Mouse (Mus musculus) common myeloid progenitor, adult 5-6 weeks (primary cell): ENCODE results near the gene Svs4. TPM values are rescaled to one million over a fixed set of nuclear protein-coding genes. Genes with fewer than 3 reads are reported as not detected.
"Not testable (repeated sequence)": the region's sequence is repeated elsewhere in the genome, so short reads cannot be mapped to it uniquely, and the experiment has no call there.

ENCODE experiments used
- ATAC-seq: replicated peaks from 2 replicates; pipeline ENCODE4 v1.8.0; 2016; ENCODE audit warnings: low read depth, mild to moderate bottlenecking, moderate TSS enrichment, inconsistent platforms; ENCODE audit not compliant: poor library complexity, severe bottlenecking
- total RNA-seq: library from RNA; stranded (forward); fragments of 200-1000, 187-1606 nt; gene quantifications from 2 replicates; pipeline ENCODE4 v1.2.3, GENCODE M21; 2017

Svs4 gene
- not detected in 2 replicates for total RNA-seq

DNA sequence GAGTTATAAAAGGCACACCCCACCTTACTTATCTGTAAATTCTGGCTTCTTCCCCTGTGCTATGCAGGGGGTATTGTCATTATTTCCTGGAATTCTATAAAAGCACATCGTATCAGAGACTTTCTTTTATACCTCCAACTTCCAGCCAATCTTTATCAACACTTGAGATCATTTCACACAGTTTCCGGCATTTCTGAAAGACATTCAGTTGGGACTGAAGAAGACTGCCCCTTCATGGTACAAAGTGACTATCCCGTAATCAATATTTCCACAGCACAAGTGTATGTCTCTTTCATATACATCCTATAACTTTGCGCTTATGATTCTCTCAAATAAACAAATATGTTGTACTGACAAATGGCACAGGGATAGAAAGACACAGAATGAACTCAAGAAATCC, at the start of gene Svs4:
Gene Svs4, minus strand, starts transcription at position 101 of the 400 bp plus-strand sequence.
- no peak for ATAC-seq

DNA sequence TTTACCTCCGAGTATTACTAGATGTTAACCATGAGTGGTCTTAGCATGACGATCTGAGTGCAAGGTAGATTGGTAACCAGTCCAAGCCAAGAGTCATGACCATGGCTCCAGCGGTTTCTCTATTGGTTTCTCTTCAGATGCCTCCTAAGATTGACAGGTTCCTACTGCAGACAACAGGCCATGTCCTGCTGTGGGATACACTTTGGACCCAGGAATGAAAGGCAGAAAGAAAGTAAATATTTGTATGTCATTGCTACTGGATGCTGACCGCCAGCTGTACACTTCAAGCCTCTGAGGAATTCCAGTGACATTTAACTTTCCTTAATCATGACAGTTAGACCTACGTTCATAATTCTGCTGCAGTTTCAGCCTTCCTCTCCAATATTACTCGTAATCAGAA, 42.7 kb upstream of the Svs4 start:
- no peak for ATAC-seq

DNA sequence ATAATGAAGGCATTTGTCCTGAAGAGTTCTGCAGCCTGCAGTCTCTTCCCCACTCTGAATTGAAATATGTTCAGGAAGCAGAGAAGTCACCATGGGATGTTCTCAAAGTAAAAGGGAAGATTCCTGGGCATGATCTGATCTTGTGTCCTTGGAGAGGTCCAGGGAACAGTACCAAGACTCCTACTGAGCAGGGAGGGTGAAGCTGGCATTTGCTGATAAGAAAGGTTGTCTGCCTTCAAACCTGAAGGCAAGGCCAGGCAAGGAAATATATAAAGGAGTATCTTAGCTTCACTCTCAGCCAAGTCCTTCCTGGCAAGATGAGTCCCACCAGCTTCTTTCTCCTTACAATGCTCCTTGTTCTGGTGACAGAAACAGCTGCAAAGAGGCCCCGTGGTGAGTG, 38.2 kb upstream of the Svs4 start, which contains the start of gene Svs6:
Gene Svs6, plus strand, starts transcription at position 301 of the 400 bp plus-strand sequence.
- not testable (repeated sequence) for ATAC-seq

DNA sequence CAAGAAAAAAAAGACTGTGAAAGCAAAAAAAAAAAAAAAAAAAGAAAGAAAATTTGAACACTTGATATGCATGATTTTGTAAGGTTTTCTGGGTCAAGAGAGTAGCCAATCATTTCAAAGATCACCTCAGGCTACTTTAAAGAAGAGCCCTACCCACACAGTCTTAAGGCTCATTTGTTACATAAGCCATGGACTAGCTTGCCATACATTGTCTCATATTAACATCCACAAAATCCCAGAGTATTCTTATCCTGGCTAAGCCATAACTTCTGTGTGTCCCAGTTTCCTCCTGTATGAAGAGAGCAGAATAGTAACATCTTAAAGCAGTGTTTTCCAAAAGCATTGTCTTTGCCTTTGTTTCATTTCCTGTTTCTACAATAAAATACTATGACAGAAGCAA, 37.2 kb upstream of the Svs4 start:
- ATAC-seq = not testable (repeated sequence)

DNA sequence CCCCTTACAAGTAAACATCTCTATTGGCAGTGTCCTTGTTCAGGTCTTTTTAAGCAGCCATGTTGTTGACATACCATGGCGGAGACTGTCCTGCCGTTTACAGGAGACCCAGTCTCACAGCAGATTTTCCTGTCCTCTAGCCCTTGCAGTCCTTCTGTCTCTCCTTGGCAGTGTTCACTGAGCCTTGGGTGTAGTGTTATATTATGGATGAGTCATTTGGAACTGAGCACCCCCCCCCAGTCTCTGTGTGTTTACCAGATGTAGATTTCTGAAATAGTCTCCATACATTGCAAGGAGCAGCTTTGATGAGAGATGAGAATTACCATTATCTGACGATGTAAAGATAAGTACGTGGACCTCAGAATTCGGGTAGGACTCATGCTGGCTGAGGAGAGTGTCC, 34.3 kb upstream of the Svs4 start:
- ATAC-seq = no peak

DNA sequence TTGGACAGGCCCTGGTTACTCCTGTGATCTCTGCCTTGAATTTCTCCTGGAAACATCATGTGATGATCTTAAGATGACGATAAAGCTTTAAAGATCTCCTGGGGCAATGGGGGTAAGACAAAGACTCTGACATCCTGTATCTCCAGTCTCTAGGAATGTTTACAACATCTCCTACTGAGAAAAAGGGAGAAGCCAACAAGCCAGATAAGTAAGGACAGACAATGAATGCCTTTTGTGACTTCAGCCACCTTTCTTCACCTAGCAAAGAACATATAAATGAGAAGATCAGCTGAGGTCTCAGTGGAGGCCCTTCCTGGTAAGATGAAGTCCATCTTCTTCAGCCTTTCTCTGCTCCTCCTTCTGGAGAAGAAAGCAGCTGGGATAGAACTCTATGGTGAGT, 10.7 kb upstream of the Svs4 start, which contains the start of gene Svs3a:
Gene Svs3a, plus strand, starts transcription at position 301 of the 400 bp plus-strand sequence.
- not testable (repeated sequence) for ATAC-seq

DNA sequence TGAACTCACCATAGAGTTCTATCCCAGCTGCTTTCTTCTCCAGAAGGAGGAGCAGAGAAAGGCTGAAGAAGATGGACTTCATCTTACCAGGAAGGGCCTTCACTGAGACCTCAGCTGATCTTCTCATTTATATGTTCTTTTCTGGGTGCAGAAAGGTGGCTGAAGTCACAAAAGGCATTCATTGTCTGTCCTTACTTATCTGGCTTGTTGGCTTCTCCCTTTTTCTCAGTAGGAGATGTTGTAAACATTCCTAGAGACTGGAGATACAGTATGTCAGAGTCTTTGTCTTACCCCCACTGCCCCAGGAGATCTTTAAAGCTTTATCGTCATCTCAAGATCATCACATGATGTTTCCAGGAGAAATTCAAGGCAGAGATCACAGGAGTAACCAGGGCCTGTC, 21.7 kb downstream of the Svs4 start, which contains the start of gene Svs3b:
Gene Svs3b, minus strand, starts transcription at position 101 of the 400 bp plus-strand sequence.
- ATAC-seq = not testable (repeated sequence)

DNA sequence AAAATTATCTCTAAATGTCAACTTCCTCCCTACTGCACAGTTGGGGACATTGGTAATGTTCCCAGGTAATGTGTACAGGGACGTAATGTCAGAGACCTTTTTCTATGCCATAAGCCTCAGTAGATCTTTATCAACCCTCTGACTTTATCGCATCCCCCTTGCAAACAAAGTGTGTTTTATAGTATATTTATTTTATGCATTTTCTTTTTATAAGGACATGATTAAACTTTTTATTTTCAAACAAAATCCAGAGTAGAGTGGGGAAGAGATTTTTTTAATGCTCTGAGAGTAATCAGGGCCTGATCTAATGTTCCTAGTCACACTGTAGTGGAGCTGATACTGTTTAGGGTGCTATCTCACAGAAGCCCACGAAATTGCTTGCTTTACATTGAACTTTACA, 39.9 kb downstream of the Svs4 start, which contains the start of gene Svs2:
Gene Svs2, minus strand, starts transcription at position 101 of the 400 bp plus-strand sequence.
- ATAC-seq = no peak

DNA sequence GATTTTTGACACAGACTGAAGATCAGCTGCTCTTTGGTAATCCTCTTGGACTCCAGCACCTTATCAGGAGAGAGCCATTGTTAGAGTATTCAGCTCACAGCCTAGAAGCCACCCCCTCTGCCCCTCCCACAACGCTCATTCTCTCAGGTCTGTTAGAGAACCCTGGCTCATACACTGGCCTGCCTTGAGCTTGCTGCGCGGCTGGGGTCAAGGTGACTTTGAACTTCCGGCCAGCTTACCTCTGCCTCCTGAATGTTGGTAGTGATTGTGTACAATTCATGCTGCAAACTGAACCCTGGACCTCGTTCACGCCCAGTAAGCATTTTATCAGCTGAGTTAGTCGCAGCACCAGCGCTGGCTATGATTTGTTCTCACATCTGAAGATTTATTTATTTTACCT, 45.6 kb downstream of the Svs4 start:
- ATAC-seq = no peak

DNA sequence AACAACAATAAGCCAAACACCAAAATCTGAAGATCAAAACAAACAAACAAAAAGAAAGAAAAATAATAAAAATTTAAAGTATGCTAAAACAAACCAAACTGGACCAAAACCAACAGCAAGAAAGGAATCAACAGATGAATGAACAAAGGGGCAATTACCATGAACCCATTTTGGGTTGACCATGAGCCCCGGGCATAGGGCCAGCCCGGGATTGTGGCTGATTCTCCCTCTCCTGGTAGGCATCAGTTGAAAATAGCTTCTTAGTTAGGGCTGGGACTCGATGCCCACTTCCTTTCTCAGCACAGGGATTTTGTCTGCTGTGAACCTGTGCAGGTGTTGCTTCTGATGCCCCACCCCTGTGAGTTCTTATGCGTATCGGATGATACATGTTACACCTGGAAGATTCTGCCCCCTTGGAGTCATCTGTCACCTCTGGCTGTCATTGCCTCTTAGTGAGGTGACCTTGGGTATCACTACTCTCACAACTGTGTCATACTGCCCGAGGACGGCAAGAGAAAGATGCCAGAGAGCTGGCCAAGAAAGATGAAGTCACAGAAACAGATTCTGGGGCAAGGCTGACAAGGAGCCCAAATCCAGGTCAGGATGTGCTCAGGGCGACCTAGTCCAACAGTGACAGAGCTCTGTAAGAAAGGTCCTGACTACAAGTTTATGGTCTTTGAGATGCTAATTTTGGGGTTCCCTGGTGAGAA, 49.7 kb downstream of the Svs4 start:
- no peak for ATAC-seq

Other genes with a start within 250 kb of the Svs4 start
- gene Stk4, start 208.1 kb downstream of the Svs4 start, total RNA-seq = 132 and 208 TPM in 2 replicates
- 35.7 and 40.4 TPM in 2 replicates for gene Tomm34, start 207.3 kb downstream of the Svs4 start, total RNA-seq
- 0.59 TPM in 1 of 2 replicates, not detected in the other for gene Kcns1, start 107.3 kb downstream of the Svs4 start, total RNA-seq
- not detected in 2 replicates for gene Wfdc5, start 95.7 kb downstream of the Svs4 start, total RNA-seq
- not detected in 2 replicates for gene Wfdc12, start 87.9 kb downstream of the Svs4 start, total RNA-seq
- gene Wfdc15a, start 78.3 kb downstream of the Svs4 start, total RNA-seq = not detected in 2 replicates
- gene Wfdc15b, start 56.8 kb downstream of the Svs4 start, total RNA-seq = not detected in 2 replicates
- not detected in 2 replicates for gene Svs2, start 40.0 kb downstream of the Svs4 start, total RNA-seq
- not detected in 2 replicates for gene Svs3b, start 21.8 kb downstream of the Svs4 start, total RNA-seq
- not detected in 2 replicates for gene Svs3a, start 10.8 kb upstream of the Svs4 start, total RNA-seq
- gene Svs6, start 38.3 kb upstream of the Svs4 start, total RNA-seq = not detected in 2 replicates
- not detected in 2 replicates for gene Svs5, start 54.3 kb upstream of the Svs4 start, total RNA-seq
- 10.1 and 10.4 TPM in 2 replicates for gene Slpi, start 110.6 kb upstream of the Svs4 start, total RNA-seq
- not detected in 2 replicates for gene Rbpjl, start 124.7 kb upstream of the Svs4 start, total RNA-seq
- not detected in 2 replicates for gene Matn4, start 126.7 kb upstream of the Svs4 start, total RNA-seq
- gene Sdc4, start 165.4 kb upstream of the Svs4 start, total RNA-seq = 0.05 TPM in 1 of 2 replicates, not detected in the other
- gene Sys1, start 178.5 kb upstream of the Svs4 start, total RNA-seq = 8.9 and 13.4 TPM in 2 replicates
- gene Gm20458, start 182.5 kb upstream of the Svs4 start, total RNA-seq = 0.46 TPM in 1 of 2 replicates, not detected in the other
- not detected in 2 replicates for gene Trp53tg5, start 195.3 kb upstream of the Svs4 start, total RNA-seq
- 0.18 TPM in 1 of 2 replicates, not detected in the other for gene Dbndd2, start 207.6 kb upstream of the Svs4 start, total RNA-seq
- 30.6 and 33.2 TPM in 2 replicates for gene Pigt, start 219.1 kb upstream of the Svs4 start, total RNA-seq